Mouse (Mus musculus): ENCODE data around the gene Lin7a. TPM values are rescaled to one million over a fixed set of nuclear protein-coding genes. Genes with fewer than 3 reads are reported as not detected.

Lin7a gene
- polyA plus RNA-seq, 1 experiment = 0.19 TPM

DNA sequence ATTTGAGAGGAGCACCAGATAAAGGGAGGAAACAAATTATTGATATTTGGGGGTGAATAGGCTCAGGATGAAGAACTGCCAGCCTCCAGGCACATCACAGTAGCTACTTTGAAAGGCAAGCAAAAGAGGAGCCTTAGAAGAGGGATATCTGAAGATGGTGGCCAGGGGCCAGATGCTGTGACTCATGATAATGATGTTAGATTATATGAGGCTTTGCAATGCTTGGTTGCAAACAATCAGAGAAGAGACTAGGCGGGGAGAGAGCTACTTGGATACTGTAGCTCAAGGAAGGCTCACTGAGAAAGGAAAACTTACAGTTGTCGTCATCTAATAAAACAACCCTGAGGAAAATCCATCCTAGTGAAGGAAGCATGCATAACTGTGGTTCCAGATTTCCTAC, 5.2 kb downstream of the Lin7a start:
- H3K36me3 ChIP-seq (ENCODE audit: control insufficient read depth, insufficient read depth) = no peaks in the 10 kb centered on the region
- H3K79me2 ChIP-seq (ENCODE audit: control insufficient read depth, insufficient read depth) = no peaks in the 10 kb centered on the region
- no peak overlapping the region for H3ac ChIP-seq (ENCODE audit: control insufficient read depth, insufficient read length, low read depth)
- no peak overlapping the region for H3K4me3 ChIP-seq (ENCODE audit: insufficient read depth, poor library complexity, severe bottlenecking)
- no peaks in the 10 kb centered on the region for H3K79me3 ChIP-seq (ENCODE audit: low read depth)
- H3K27me3 ChIP-seq (ENCODE audit: control insufficient read depth, insufficient read depth, insufficient read length) = no peaks in the 10 kb centered on the region
- TF ChIP-seq USF1 (IDR thresholded peaks at IDR 0.05; ENCODE audit: low read depth) = no peak

DNA sequence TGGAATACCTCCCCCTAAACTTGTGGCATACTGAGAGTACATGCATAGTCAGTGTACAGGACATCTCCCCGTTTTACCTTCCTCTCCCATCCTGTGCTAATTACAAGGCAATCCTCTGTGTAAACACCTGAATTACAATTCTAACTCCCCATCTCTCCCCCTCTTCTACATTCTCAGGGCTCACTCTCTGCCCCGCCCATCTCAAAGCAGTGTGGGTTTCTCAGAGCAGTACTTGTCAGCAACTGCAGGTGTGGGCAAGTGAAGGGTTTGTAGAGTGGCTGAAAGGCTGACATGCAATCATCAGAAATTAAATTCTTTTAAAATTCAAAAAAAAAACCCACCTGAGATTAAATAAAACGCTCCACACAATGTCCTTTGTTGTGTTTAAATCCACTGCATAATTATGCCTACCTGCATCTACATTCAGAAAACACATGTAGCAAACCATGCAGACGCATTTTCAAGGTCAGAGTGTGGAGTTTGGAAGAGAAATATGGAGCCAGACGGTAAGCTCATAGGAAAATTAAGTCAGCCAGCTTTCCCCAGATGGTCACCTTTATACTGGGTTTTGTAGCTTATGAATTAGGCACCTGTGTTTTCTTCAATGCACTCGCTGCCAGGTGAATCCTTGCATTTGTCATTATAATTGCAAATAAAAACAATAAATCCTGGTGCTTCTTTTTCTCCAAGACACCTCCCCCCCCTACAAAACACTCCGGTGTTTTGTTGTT, 22.6 kb downstream of the Lin7a start:
- Histone ChIP-seq H3K79me3 (ENCODE audit: low read depth) (no peaks in the 10 kb centered on the region), H3K4me3 (ENCODE audit: insufficient read depth, poor library complexity, severe bottlenecking) (no peak overlapping the region), H3K36me3 (ENCODE audit: control insufficient read depth, insufficient read depth) (no peaks in the 10 kb centered on the region), H3ac (ENCODE audit: control insufficient read depth, insufficient read length, low read depth) (no peak overlapping the region), H3K27me3 (ENCODE audit: control insufficient read depth, insufficient read depth, insufficient read length) (no peaks in the 10 kb centered on the region), H3K79me2 (ENCODE audit: control insufficient read depth, insufficient read depth) (no peaks in the 10 kb centered on the region)
- TF ChIP-seq USF1 (IDR thresholded peaks at IDR 0.05; ENCODE audit: low read depth) (no peak), MYOD1 (IDR thresholded peaks at IDR 0.05; ENCODE audit: control insufficient read depth, insufficient read length, low read depth) (no peak), CEBPB (IDR thresholded peaks at IDR 0.05; ENCODE audit: low read depth) (no peak), FOSL1 (IDR thresholded peaks at IDR 0.05; ENCODE audit: insufficient read depth, low read length, poor library complexity, severe bottlenecking) (no peak), CTCF (IDR thresholded peaks at IDR 0.05; ENCODE audit: control insufficient read depth, insufficient read depth, insufficient read length) (no peak), MYOG (IDR thresholded peaks at IDR 0.05; ENCODE audit: control insufficient read depth, extremely low read depth, insufficient read length) (no peak), MAX (IDR thresholded peaks at IDR 0.05) (no peak)

DNA sequence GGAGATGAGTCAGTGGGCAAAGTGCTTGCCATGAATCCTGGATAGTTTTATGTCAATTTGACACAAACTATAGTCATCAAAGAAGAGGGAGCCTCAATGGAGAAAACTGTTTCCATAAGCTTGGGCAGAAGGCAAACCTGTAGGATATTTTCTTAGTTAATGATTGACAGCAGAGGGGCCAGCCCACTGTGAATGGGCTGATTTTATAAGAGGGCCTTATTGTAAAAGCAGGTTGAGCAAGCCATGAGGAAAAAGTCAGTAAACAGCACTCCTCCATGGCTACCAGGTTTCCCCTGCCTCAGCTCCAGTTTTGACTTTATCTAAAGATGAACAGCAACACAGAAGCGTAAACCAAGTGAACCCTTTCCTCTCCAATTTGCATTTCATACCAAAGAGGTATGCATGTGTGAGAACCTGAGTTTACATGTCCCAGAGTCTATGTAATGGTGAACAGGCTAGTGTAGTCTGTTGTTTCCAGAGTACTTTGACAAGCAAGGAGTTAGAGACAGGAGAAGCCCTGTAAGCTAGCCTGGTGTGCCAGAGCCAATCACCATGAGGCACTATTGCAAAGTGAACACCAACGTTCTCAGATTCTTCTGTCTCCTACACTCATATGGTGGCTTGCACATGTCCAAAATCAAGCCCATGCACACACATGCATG, 29.2 kb downstream of the Lin7a start:
- Histone ChIP-seq H3ac (ENCODE audit: control insufficient read depth, insufficient read length, low read depth) (no peak overlapping the region), H3K79me2 (ENCODE audit: control insufficient read depth, insufficient read depth) (no peaks in the 10 kb centered on the region), H3K36me3 (ENCODE audit: control insufficient read depth, insufficient read depth) (no peaks in the 10 kb centered on the region), H3K27me3 (ENCODE audit: control insufficient read depth, insufficient read depth, insufficient read length) (no peaks in the 10 kb centered on the region), H3K4me3 (ENCODE audit: insufficient read depth, poor library complexity, severe bottlenecking) (no peak overlapping the region), H3K79me3 (ENCODE audit: low read depth) (no peaks in the 10 kb centered on the region)
- no peak for TF ChIP-seq MYOD1 (IDR thresholded peaks at IDR 0.05; ENCODE audit: control insufficient read depth, insufficient read length, low read depth)
- no peak for TF ChIP-seq FOSL1 (IDR thresholded peaks at IDR 0.05; ENCODE audit: insufficient read depth, low read length, poor library complexity, severe bottlenecking)
- no peak for TF ChIP-seq MYOG (IDR thresholded peaks at IDR 0.05; ENCODE audit: control insufficient read depth, extremely low read depth, insufficient read length)
- TF ChIP-seq MAX (IDR thresholded peaks at IDR 0.05) = no peak
- no peak for TF ChIP-seq CEBPB (IDR thresholded peaks at IDR 0.05; ENCODE audit: low read depth)
- no peak for TF ChIP-seq CTCF (IDR thresholded peaks at IDR 0.05; ENCODE audit: control insufficient read depth, insufficient read depth, insufficient read length)
- TF ChIP-seq USF1 (IDR thresholded peaks at IDR 0.05; ENCODE audit: low read depth) = no peak

DNA sequence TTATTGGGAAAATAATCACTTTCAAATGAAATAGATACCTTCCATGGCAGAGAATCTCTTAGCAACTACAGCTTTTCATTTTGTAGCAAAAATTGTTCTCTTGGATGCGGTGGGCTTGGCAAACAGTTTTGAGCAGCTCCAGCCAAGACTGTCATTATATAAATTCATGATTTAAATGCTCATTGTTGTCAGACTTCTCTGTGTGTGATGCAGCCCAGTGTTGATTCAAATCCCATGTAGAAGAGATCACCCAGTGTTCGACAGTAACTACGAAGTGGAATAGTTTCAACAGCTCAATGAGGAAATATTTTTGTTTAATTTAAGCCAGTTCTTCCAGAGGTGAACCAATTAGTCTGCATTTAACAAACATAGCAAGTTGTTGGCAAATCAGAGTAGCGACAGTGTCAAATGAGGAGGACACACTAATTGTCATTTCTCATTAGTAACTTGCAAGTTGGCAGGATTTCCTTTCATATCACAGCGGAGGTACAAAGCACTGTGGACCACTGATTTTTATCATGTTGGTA, 39.5 kb downstream of the Lin7a start:
- Histone ChIP-seq H3K79me3 (ENCODE audit: low read depth) (no peaks in the 10 kb centered on the region), H3ac (ENCODE audit: control insufficient read depth, insufficient read length, low read depth) (no peak overlapping the region), H3K27me3 (ENCODE audit: control insufficient read depth, insufficient read depth, insufficient read length) (no peaks in the 10 kb centered on the region), H3K79me2 (ENCODE audit: control insufficient read depth, insufficient read depth) (no peaks in the 10 kb centered on the region), H3K36me3 (ENCODE audit: control insufficient read depth, insufficient read depth) (no peaks in the 10 kb centered on the region), H3K4me3 (ENCODE audit: insufficient read depth, poor library complexity, severe bottlenecking) (no peak overlapping the region)
- TF ChIP-seq CTCF (IDR thresholded peaks at IDR 0.05; ENCODE audit: control insufficient read depth, insufficient read depth, insufficient read length) (no peak), USF1 (IDR thresholded peaks at IDR 0.05; ENCODE audit: low read depth) (no peak), MAX (IDR thresholded peaks at IDR 0.05) (no peak), FOSL1 (IDR thresholded peaks at IDR 0.05; ENCODE audit: insufficient read depth, low read length, poor library complexity, severe bottlenecking) (no peak), MYOD1 (IDR thresholded peaks at IDR 0.05; ENCODE audit: control insufficient read depth, insufficient read length, low read depth) (no peak), MYOG (IDR thresholded peaks at IDR 0.05; ENCODE audit: control insufficient read depth, extremely low read depth, insufficient read length) (no peak), CEBPB (IDR thresholded peaks at IDR 0.05; ENCODE audit: low read depth) (no peak)

DNA sequence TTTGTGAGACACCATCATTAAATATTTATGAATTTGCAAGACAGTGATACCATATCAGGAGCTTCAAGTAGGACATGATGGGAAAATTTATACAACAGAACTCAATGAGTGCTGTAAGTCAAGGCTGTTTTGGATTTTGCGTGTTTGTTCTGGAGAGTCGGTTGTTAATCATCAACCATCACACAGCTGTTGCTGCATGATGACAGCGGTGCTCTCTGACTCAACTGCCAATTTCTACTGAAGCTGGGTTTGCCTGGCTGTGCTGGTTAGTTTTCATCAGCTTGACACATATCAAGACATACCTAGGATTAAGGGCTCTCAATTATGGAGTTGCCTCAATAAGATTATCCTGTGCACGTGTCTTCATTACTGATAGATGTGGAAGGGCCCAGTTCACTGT, 41.1 kb downstream of the Lin7a start:
- Histone ChIP-seq H3ac (ENCODE audit: control insufficient read depth, insufficient read length, low read depth) (no peak overlapping the region), H3K4me3 (ENCODE audit: insufficient read depth, poor library complexity, severe bottlenecking) (no peak overlapping the region), H3K36me3 (ENCODE audit: control insufficient read depth, insufficient read depth) (no peaks in the 10 kb centered on the region), H3K79me2 (ENCODE audit: control insufficient read depth, insufficient read depth) (no peaks in the 10 kb centered on the region), H3K79me3 (ENCODE audit: low read depth) (no peaks in the 10 kb centered on the region), H3K27me3 (ENCODE audit: control insufficient read depth, insufficient read depth, insufficient read length) (no peaks in the 10 kb centered on the region)
- TF ChIP-seq USF1 (IDR thresholded peaks at IDR 0.05; ENCODE audit: low read depth) = no peak
- TF ChIP-seq CEBPB (IDR thresholded peaks at IDR 0.05; ENCODE audit: low read depth) = no peak
- no peak for TF ChIP-seq CTCF (IDR thresholded peaks at IDR 0.05; ENCODE audit: control insufficient read depth, insufficient read depth, insufficient read length)
- TF ChIP-seq FOSL1 (IDR thresholded peaks at IDR 0.05; ENCODE audit: insufficient read depth, low read length, poor library complexity, severe bottlenecking) = no peak
- no peak for TF ChIP-seq MYOG (IDR thresholded peaks at IDR 0.05; ENCODE audit: control insufficient read depth, extremely low read depth, insufficient read length)
- no peak for TF ChIP-seq MAX (IDR thresholded peaks at IDR 0.05)
- peak; percentile 95 for TF ChIP-seq MYOD1 (IDR thresholded peaks at IDR 0.05; ENCODE audit: control insufficient read depth, insufficient read length, low read depth)

Measured in C2C12 (cell line).